Mouse (Mus musculus) left cerebral cortex, postnatal 36 days (tissue): ENCODE measurements around the gene Fam161a. TPM values are rescaled to one million over a fixed set of nuclear protein-coding genes. Genes with fewer than 3 reads are reported as not detected.

Experiments
- total RNA-seq, 2 experiments: library from RNA; stranded (reverse); gene quantifications; 2 replicates each; pipeline ENCODE4 v1.2.3; 2021

Gene Fam161a
- total RNA-seq, 2 experiments from 2014 or later, result 2.6 to 4.4 TPM

Other genes starting within 250 kb of the Fam161a start
- 10 to 100 TPM; 14.1 to 15.9 TPM for gene B3gnt2, start 146.6 kb upstream of the Fam161a start, total RNA-seq
- 10 to 100 TPM; 67.9 to 69.8 TPM for gene Zrsr1, start 35.5 kb upstream of the Fam161a start, total RNA-seq
- gene Gm28048, start 25.4 kb upstream of the Fam161a start, total RNA-seq, result 10 to 100 TPM in 1 of 2 experiments, 1 to 10 TPM in 1; 8.7 to 13.7 TPM
- 10 to 100 TPM; 38.8 to 44.6 TPM for gene Commd1, start 25.1 kb upstream of the Fam161a start, total RNA-seq
- 100 to 1,000 TPM in 1 of 2 experiments, 10 to 100 TPM in 1; 99.1 to 110 TPM for gene Cct4, start 17.0 kb upstream of the Fam161a start, total RNA-seq
- 10 to 100 TPM; 50.2 to 67.6 TPM for gene Xpo1, start 248.5 kb downstream of the Fam161a start, total RNA-seq